Mouse (Mus musculus): Measurements from ENCODE around the gene Ptcd3.
A peak's percentile ranks its signal among the peaks of the same experiment; 100 is the strongest.
"Not testable (repeated sequence)": the region's sequence is repeated elsewhere in the genome, so short reads cannot be mapped to it uniquely, and the experiment has no call there.

Gene Ptcd3

DNA sequence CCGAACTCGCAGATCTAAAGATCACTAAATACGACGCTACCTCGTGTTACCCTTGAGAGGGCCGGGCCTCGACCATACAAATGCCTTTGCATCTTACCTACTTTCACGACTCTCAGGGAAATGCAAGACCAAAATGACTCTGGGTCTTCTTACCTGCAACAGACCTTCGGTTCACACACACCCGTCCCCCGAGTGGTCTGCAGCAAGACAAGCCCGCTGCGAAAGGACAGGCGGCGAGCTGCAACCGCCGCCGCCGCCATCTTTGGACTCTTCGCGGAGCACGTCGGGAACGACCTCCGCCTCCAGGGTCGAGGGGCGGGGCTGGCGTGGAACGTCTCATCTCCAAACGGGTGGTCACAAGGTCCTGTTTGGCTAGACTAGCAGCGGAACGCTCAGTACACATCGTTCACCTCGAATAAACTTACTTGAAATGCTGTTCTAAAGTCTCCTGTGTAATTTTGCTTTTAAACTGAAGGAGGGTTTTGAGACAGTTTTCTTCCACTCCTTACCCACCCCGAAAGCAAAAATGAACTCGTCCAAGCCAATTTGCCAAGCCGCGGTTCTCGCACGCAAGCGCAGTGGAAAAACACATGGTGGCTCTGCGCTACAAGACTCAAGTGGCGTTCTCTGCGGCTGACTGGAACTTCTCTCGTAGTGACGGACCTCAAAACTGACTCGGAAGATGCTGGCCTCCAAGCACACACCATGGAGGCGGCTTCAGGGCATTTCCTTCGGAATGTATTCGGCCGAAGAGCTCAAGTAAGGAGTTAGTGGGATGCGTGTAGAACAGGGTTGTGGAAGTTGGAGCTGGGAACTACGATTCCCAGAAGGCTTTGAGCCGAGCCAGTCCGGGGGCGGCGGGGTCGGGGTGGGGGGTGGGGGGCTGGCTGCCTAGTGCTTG lies at the start of gene Ptcd3, which contains the start of gene Polr1a:
Gene Ptcd3 (minus strand): TSS at position 270 of the 901 bp plus-strand sequence.
Gene Polr1a (plus strand): TSS at position 573 of the 901 bp plus-strand sequence.
- DNase-seq (ENCODE audit: low spot score): peak; percentile 97

- DNase-seq (ENCODE audit: low spot score): no peak
Observed at GRCm38 (mm10) chr6:71951192-71951591, 42.6 kb upstream of the Ptcd3 start.

DNA sequence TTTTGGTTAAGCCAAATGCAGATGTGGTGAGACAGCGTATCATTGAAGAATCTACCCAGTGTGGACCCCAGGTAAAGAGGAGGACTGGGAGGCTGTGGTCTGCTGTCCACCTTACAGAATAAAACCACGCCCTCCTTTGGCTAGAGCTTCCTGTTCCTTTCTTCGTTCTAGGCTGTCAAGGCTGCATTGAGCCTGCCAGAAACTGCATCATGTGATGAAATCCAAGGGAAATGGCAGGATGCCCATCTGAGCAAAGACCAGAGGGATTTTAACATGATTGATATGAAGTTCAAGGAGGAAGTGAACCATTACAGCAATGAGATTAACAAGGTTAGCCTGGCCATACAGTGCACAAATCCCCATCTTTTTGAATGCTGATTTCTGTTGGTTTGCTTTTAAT lies 42.0 kb upstream of the Ptcd3 start:
- peak; percentile 95 for DNase-seq (ENCODE audit: low spot score)

- DNase-seq (ENCODE audit: low spot score): no peak
Observed at GRCm38 (mm10) chr6:71949721-71950120, 41.2 kb upstream of the Ptcd3 start.

GRCm38 (mm10) chr6:71946121-71946520 lies 37.6 kb upstream of the Ptcd3 start:
- DNase-seq (ENCODE audit: low spot score): no peak

DNA sequence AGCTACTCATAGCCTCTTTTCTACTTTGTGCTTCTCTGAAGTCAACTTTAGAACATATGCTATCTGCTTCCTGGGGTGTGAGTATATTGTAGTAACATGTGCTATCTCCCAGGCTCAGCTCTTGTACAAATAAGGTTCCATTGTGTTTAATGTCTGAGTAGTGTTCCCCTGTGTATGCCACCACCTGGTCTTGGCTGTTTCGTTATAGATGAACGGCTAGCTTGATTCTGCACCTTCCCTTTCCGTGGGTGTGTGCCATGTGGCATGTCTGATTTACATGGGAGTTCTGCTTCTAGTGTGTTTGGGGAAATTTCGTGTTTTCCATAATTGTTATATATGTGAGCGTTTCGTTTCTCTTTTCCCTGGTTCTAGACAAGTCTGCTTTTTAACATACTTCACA lies 36.6 kb upstream of the Ptcd3 start:
- DNase-seq (ENCODE audit: low spot score): no peak

GRCm38 (mm10) chr6:71940912-71941311 lies 32.4 kb upstream of the Ptcd3 start:
- peak; percentile 45 for DNase-seq (ENCODE audit: low spot score)

DNA sequence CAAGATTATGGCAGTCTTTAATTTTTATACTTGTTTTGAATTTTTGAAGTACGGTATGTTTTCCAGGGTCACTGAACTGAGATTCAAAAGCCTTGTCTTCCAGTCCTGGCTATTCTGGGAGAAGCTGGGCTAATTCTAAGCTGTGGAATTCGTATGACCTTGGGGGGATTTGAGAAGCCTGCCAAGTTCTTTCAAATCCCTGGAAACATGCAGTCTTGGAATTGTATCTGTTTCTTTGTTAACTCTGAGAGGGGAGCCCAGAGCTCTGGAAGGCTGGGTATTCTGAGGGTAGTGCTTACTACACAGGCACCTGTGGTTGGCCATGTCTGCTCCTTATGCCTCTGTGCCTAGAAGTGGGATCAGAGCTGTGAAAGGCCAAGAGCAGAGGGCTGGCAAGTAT lies 27.2 kb upstream of the Ptcd3 start:
- DNase-seq (ENCODE audit: low spot score): no peak

GRCm38 (mm10) chr6:71934081-71934556 lies 25.6 kb upstream of the Ptcd3 start:
- peak; percentile 91 for DNase-seq (ENCODE audit: low spot score)

- DNase-seq (ENCODE audit: low spot score): no peak
Observed at GRCm38 (mm10) chr6:71932347-71932746, 23.8 kb upstream of the Ptcd3 start.

GRCm38 (mm10) chr6:71930830-71931437 lies 22.4 kb upstream of the Ptcd3 start:
- no peak for DNase-seq (ENCODE audit: low spot score)

GRCm38 (mm10) chr6:71930053-71930452 lies 21.5 kb upstream of the Ptcd3 start:
- no peak for DNase-seq (ENCODE audit: low spot score)

DNA sequence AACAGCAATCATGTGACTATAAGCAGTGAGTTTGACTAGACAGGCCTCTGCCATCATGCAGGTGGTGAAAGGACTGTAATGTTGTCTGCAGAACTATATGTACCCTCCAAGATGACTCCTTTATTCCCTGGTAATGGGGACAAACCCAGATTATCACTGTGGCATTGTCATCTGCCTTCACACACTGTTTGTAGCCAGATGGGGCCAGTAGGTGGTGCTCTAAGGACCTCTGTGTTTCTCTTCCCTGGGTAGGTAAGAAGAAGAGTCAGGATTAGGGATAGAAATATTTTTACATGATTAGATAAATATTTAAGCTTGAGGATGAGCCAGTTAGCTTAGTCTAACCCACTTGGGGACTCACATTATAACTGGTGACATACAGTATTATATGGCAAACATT lies 19.4 kb upstream of the Ptcd3 start:
- DNase-seq (ENCODE audit: low spot score): peak; percentile 76

DNA sequence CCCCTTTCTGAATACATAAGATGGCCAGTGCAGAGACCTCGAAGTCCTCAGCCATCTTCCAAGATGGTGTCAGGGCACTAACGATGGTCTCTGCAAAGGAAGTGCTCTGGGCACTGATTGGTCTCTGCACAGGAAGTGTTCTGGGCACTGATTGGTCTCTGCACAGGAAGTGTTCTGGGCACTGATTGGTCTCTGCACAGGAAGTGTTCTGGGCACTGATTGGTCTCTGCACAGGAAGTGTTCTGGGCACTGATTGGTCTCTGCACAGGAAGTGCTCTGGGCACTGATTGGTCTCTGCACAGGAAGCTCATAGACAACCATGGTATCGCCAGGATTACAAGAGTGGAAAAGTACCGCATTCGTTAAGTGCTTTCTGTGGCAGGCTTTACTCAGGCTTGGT lies 16.7 kb upstream of the Ptcd3 start:
- not testable (repeated sequence) for DNase-seq (ENCODE audit: low spot score)

DNA sequence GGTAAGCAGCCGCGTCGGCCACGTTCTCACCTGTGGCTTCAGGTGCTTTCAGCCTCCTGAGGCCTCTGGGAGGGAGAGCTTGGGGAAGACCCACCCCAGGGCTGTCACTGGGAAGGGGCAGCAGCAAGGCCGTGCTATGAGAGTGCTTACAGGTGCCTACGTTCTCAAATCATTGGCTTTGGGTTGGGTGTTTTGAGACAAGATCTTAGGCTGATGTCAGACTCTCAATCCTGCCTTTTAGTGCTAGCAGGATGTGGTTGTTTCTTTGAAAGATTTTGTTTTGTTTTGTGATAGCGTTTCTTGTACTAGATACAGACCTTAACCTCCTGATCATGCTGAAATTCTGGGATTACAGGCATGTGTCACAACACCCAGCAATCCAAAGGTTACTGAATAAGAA lies 12.2 kb upstream of the Ptcd3 start:
- no peak for DNase-seq (ENCODE audit: low spot score)

GRCm38 (mm10) chr6:71911686-71912450 lies 3.3 kb upstream of the Ptcd3 start:
- DNase-seq (ENCODE audit: low spot score): no peak

DNA sequence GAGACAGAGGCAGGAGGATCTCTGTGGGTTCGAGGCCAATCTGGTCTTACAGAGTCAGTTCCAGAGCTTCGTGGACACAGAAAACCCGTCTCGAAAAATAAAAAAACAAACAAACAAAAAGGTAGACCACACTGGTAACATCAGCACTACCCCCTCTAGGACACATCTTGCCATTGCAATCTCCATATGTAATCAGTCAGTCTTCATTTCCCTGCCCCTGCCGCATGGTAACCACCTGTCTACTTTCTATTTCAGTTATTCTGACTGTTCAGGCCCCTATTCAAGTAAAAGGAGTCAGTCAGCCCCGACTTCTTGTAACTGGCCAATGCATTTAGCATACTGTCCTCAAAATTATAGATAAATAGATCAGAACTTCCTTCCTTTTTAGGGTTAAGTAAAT lies 1.3 kb upstream of the Ptcd3 start:
- peak; percentile 49 for DNase-seq (ENCODE audit: low spot score)

GRCm38 (mm10) chr6:71909384-71909783 lies 834 bp upstream of the Ptcd3 start:
- no peak for DNase-seq (ENCODE audit: low spot score)

DNA sequence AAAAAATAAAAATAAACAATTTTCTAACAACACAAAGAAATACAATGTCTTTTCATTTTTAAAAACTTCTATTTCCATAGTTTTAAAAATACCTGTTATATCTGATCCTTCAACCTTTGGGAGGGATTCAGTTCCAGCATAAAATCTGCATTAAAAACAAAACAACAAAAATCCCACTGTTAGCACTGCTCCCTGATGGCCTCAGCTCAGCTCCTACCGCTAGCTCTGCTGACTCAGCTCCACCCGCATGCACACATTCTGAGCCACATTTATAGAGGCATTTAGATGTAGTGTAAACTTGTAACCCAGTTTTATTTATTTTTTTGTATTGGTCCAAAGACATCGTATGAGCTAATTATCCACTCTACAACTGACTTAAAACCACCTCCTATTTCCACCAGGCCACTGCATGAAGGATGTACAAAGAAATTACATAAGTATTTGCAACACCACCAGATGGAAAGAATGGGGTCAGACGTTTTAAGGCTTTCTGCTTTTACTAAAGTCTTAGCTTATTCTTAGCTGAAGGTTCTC lies 781 bp downstream of the Ptcd3 start:
- DNase-seq (ENCODE audit: low spot score): peak; percentile 34

DNA sequence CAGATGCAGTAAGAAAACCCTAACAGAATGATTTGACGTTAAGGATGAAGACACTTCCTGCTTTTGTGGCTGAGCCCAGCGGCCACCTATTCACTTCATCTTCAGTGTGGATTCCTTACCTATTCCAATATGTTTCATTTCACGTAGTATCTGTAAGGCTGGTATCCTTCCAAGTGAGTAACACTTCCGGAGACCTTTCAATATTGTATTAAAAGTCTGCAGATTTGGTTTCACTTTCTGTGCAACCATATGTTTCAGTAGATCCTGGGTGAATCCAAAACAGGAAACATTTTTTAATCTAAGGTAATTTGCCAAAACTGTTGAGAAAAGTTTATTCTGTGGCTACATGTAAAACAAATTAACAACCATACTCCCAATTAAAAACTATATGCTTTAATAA lies 15.3 kb downstream of the Ptcd3 start:
- no peak for DNase-seq (ENCODE audit: low spot score)

DNA sequence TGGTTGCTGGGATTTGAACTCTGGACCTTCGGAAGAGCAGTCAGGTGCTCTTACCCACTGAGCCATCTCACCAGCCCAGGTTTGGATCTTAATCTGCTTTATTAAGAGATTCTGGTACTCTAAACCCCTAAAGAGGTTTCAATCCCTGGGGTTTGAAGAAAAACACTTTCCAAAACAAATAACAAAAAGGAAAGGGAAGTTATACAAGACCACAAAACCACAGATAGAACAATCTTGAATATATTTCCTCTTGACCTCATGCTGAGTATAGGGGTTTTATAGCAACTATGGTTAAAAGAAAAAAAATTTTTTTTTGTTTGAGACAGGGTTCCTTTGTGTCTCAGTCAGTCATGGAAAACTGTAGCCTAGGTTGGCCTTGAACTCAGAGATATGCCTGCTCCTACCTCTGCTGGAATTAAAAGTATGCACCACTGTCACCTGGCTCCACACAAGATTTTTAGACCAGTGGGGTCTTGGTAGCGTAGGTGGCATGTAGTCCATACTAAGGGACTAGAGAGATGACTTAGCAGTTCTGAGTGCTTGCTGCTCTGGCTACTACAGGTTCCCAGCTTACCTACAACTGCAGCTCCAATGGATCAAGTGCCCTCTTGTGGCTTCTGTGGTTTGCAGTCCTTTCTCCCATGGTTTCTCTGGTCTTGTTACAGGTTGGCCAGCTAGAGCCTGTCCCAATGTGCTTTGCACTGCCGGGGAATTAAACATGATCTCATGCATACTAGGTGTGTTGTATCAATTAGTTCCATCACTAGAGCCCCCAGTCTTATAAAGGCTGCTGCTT lies 30.4 kb downstream of the Ptcd3 start:
- DNase-seq (ENCODE audit: low spot score): peak; percentile 21
